Mouse (Mus musculus) thymus, postnatal 4 days (tissue): ENCODE data around the gene Zfp324.

Experiments
- DNase-seq: peaks from one replicate; pipeline ENCODE4 v3.0.0; 2021

Zfp324 gene

DNA sequence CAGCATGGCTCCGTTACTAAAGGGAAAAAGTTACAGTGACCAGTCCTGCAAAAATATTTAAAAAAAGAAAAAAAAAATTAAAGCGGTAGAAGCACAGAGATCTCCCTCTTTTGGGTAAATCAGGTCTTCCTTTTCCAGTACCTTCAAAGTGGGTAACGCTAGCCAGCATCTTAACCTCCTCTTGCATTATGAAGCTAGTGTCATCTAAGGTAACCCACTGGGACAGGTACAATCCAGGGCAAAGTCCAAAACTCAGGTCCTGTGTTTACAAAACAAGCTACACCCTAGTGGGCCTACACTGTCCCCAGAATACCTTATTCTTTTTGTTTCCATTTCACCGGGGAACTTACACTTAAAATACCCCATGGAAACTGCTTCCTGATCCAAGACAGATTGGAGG is 48.0 kb downstream of the Zfp324 start:
- no peak for DNase-seq

DNA sequence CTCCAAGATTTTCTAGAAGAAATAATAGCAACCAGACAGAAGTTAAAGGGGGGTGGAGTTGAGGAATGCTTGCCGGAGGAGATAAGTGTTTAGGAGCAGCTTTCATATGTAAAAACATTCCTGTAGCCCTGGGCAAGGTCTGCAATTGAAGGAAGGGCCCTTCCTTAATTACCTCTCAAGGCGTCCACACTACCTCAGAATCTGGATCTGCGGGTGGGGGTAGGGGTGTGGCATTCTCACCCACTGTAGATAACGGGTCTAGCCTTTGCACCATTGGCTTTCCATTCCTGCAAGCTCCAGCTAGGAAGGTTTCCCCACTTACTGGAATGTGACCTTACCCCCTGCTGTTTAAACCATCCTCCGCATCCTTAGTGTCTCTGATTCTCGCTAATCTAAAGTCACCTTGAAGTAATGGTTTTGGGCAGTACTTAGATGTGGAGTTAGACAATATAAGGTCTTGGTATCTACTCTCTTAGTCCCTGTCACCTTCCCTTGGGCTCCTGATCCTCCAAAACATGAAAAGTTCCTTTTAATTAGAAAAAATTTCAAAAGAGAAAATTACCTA is 48.7 kb downstream of the Zfp324 start:
- DNase-seq = no peak

DNA sequence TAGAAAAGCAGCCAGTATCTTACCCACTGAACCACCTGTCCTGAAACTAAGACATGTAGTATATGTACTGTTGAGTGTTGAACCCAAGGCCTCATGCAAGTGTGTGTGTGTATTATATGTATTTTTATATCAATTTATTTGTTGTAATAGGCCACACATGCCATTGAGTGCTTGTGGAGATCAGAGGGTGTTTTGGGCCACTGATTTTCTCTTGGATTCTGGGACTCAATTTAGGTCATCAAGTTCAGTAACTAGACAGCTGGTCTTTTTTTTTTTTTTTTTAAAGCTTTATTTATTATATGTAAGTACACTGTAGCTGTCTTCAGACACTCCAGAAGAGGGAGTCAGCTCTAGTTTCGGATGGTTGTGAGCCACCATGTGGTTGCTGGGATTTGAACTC is 49.6 kb downstream of the Zfp324 start:
- DNase-seq = no peak

DNA sequence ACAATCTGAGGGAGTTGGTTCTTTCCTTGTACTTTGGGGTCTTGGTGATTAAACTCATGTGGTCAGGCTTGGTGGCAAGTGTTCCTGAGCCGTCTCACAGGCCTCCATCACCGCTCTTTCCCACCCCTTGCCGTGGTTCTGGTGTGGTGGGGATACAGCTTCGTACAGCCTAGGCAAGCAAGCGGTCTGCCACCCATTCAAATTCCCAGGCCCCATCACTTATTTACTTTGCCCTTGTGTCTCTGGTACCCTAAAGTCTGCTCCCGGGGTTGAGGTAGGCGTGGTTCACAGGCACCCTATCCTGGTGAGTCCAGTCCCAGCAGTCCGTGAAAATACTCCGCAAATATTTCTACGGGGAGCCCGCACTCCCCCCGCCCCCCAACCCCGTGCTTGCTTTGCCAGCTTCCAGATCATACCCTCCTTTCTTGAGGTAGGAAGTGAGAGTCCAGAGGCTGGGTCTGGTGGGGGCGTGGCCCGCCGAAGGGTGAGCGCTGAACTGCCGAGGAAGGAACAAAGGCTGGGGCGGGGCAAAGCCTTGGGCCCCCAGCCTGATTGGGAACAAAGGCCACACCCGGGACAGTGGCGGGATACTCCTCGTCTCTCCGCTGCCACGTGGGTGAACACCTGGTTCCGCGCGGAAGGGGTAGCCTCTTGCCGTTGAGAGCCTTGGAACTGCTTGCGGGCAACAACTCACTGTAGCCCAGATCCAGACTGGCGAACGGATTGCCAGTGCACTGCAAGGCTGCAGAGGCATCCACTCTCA is 57.3 kb downstream of the Zfp324 start:
- peak; percentile 80 for DNase-seq
